1 mouse cellular context compared by ENCODE assay signal in genomic region chr8:95611769-95612168, GRCm38 (mm10).
TF ChIP-seq lines count a peak whose summit lies in the region.

No protein-coding gene starts in this region.

TF ChIP-seq in myocyte, 11 proteins besides CTCF, POLR2A, EP300 and RAD21 (continued from another document):
- no peak for TF ChIP-seq SRF (IDR thresholded peaks at IDR 0.05; ENCODE audit: control insufficient read depth, insufficient read length, low read depth)
- TF ChIP-seq TCF12 (IDR thresholded peaks at IDR 0.05; ENCODE audit: insufficient read depth, poor library complexity, severe bottlenecking) = no peak
- TF ChIP-seq POLR2AphosphoS2 (IDR thresholded peaks at IDR 0.05; ENCODE audit: insufficient read length, low read depth) = no peak
- TF ChIP-seq MAX (IDR thresholded peaks at IDR 0.05; ENCODE audit: low read depth) = no peak
- TF ChIP-seq TCF3 (IDR thresholded peaks at IDR 0.05; ENCODE audit: insufficient read length, low read depth) = no peak
- TF ChIP-seq CEBPB (IDR thresholded peaks at IDR 0.05; ENCODE audit: insufficient read depth, poor library complexity, severe bottlenecking) = no peak
- TF ChIP-seq REST (IDR thresholded peaks at IDR 0.05; ENCODE audit: insufficient read depth, insufficient read length) = no peak
- TF ChIP-seq E2F4 (IDR thresholded peaks at IDR 0.05; ENCODE audit: insufficient read depth) = no peak
TF ChIP-seq in myocyte: peak in this region for 2.
